Mouse (Mus musculus) neural tube, embryonic 14.5 days (tissue): ENCODE data around the gene Edc4. TPM values are rescaled to one million over a fixed set of nuclear protein-coding genes. Genes with fewer than 3 reads are reported as not detected.

Source experiments
- ATAC-seq: fragments of 200-750 bp; cut with Nextera tagmentation; 2 replicates; pipeline ENCODE4 v1.8.0; 2017; ENCODE audit warnings: low read depth, mild to moderate bottlenecking, moderate TSS enrichment, moderate library complexity
- H3K27ac ChIP-seq: fragments of 300-500 bp; sonication (generic); 2 replicates; pipeline ENCODE4 v1.5.1; 2014; ENCODE audit warnings: low read depth, mild to moderate bottlenecking, control low read depth, low read length, moderate library complexity, mixed read lengths
- H3K27me3 ChIP-seq: fragments of 300-500 bp; sonication (generic); 2 replicates; pipeline ENCODE4 v1.6.1; 2014; ENCODE audit warnings: low read length; ENCODE audit not compliant: control insufficient read depth, insufficient read depth
- H3K36me3 ChIP-seq: fragments of 300-500 bp; sonication (generic); 2 replicates; pipeline ENCODE4 v1.6.1; 2014; ENCODE audit warnings: low read length, mixed read lengths; ENCODE audit not compliant: control insufficient read depth, insufficient read depth
- H3K4me1 ChIP-seq: fragments of 300-500 bp; sonication (generic); 2 replicates; pipeline ENCODE4 v1.6.1; 2014; ENCODE audit warnings: low read length; ENCODE audit not compliant: control insufficient read depth, insufficient read depth
- H3K4me2 ChIP-seq: fragments of 300-500 bp; sonication (generic); 2 replicates; pipeline ENCODE4 v1.6.1; 2014; ENCODE audit warnings: mild to moderate bottlenecking, low read depth, low read length, control low read depth
- H3K4me3 ChIP-seq: fragments of 300-500 bp; sonication (generic); 2 replicates; pipeline ENCODE4 v1.5.1; 2014; ENCODE audit warnings: low read depth, low read length, control low read depth, mixed read lengths
- H3K9ac ChIP-seq: fragments of 300-500 bp; sonication (generic); replicated peaks from 2 replicates; pipeline ENCODE4 v1.6.1; 2014; ENCODE audit warnings: low read depth, mild to moderate bottlenecking, control low read depth, low read length, mixed read lengths
- H3K9me3 ChIP-seq: fragments of 300-500 bp; sonication (generic); 2 replicates; pipeline ENCODE4 v1.6.1; 2016; ENCODE audit warnings: low read length; ENCODE audit not compliant: control insufficient read depth
- WGBS: fragments of 180-500 bp; shearing (Covaris S2); extraction: QIAGEN DNeasy Blood & Tissue Kit; methylation state at CpG from one replicate; pipeline ENCODE4 v1.1.7; 2014; 5-methylcytosine and 5-hydroxymethylcytosine counted together
- polyA plus RNA-seq: library from polyadenylated mRNA; unstranded; fragments of >200 nt; fragmentation: Nextera tagmentation; extraction: Ambion mirVana; gene quantifications from 2 replicates; pipeline ENCODE4 v1.2.1, GENCODE M21; 2014

The Edc4 gene
- polyA plus RNA-seq, 1 experiment from 2014 or later = 38.3 TPM

GRCm38 (mm10) chr8:105860143-105860981 is 20.3 kb upstream of the Edc4 start, which contains the start of gene Nutf2:
Gene Nutf2 (plus strand): TSS chr8:105860580.
- peak within 1 kb of the TSS; percentile 90 for H3K4me3 ChIP-seq
- H3K9me3 ChIP-seq = no peaks in the 10 kb centered on the region
- H3K27me3 ChIP-seq = no peaks in the 10 kb centered on the region
- H3K36me3 ChIP-seq = no peaks in the 10 kb centered on the region
- peaks cover 44% of the 10 kb centered on the region for H3K4me1 ChIP-seq
- H3K27ac ChIP-seq = peak within 1 kb of the TSS; percentile 74
- ATAC-seq = peak; percentile 97
- peak within 1 kb of the TSS; percentile 87 for H3K4me2 ChIP-seq
- peak within 1 kb of the TSS; percentile 75 for H3K9ac ChIP-seq
- WGBS = under 1% methylated on average over 57 of the region's 59 CpGs

- Histone ChIP-seq H3K9ac (peak overlapping the region; percentile 75), H3K9me3 (no peaks in the 10 kb centered on the region), H3K27ac (no peak overlapping the region), H3K36me3 (peaks cover 5% of the 10 kb centered on the region), H3K4me2 (peak overlapping the region; percentile 87), H3K4me3 (peak overlapping the region; percentile 90), H3K27me3 (no peaks in the 10 kb centered on the region), H3K4me1 (peaks cover 32% of the 10 kb centered on the region)
- no peak for ATAC-seq
- WGBS = 0% methylated on average over 1 of the region's 1 CpGs
Observed at GRCm38 (mm10) chr8:105861951-105862350, 18.7 kb upstream of the Edc4 start.

- no peak for ATAC-seq
- Histone ChIP-seq H3K27me3 (no peaks in the 10 kb centered on the region), H3K4me3 (no peak overlapping the region), H3K9me3 (no peaks in the 10 kb centered on the region), H3K36me3 (peaks cover 17% of the 10 kb centered on the region), H3K4me2 (no peak overlapping the region), H3K4me1 (peaks cover 13% of the 10 kb centered on the region), H3K9ac (no peak overlapping the region), H3K27ac (no peak overlapping the region)
- 90% methylated on average over 6 of the region's 6 CpGs for WGBS
Observed at GRCm38 (mm10) chr8:105866364-105867029, 14.2 kb upstream of the Edc4 start.

- Histone ChIP-seq H3K4me2 (no peak overlapping the region), H3K36me3 (peaks cover 35% of the 10 kb centered on the region), H3K4me1 (no peaks in the 10 kb centered on the region)
Observed at GRCm38 (mm10) chr8:105874301-105874700, 6.4 kb upstream of the Edc4 start.

DNA sequence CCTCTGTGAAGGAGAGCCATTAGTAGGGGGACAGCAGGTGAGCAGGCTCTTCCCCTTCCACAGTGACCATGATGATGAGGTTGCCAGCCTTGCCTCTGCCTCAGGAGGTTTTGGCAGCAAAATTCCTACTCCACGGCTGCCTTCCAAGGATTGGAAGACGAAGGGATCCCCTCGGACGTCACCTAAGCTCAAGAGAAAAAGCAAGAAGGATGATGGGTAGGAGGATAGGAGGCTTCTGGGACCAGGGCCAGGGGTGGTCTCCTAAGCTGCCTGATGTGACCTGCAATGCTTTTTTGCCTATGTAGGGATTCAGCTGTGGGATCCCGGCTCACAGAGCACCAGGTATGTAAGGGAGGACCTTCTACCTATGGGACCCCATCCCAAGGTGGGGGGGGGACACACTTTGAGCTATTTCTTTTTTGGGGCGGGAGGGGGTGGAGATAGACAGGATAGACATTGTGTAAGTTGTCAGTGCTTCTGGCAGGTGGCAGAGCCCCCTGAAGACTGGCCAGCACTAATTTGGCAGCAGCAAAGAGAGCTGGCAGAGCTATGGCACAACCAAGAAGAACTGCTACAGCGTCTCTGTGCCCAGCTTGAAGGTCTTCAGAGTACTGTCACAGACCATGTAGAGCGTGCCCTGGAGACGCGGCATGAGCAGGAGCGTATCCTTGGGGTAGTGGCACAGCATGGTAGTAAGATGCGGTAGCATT is 9.2 kb downstream of the Edc4 start:
- Histone ChIP-seq H3K27ac (no peak overlapping the region), H3K9ac (no peak overlapping the region), H3K4me1 (no peaks in the 10 kb centered on the region), H3K4me2 (no peak overlapping the region), H3K9me3 (no peaks in the 10 kb centered on the region), H3K36me3 (peaks cover 67% of the 10 kb centered on the region), H3K4me3 (no peak overlapping the region), H3K27me3 (no peaks in the 10 kb centered on the region)
- 95% methylated on average over 12 of the region's 12 CpGs for WGBS
- no peak for ATAC-seq

More at GRCm38 (mm10) chr8:105874301-105874700, 6.4 kb upstream of the Edc4 start:
- no peak overlapping the region for H3K27ac ChIP-seq
- H3K9me3 ChIP-seq = no peaks in the 10 kb centered on the region
- no peak for ATAC-seq
- H3K27me3 ChIP-seq = no peaks in the 10 kb centered on the region
- H3K4me3 ChIP-seq = no peak overlapping the region
- no peak overlapping the region for H3K9ac ChIP-seq
- 83% methylated on average over 6 of the region's 6 CpGs for WGBS

GRCm38 (mm10) chr8:105890870-105891269 is 10.2 kb downstream of the Edc4 start:
- ATAC-seq = no peak
- Histone ChIP-seq H3K9ac (no peak overlapping the region), H3K27me3 (no peaks in the 10 kb centered on the region), H3K9me3 (no peaks in the 10 kb centered on the region), H3K4me1 (no peaks in the 10 kb centered on the region), H3K4me2 (no peak overlapping the region), H3K4me3 (no peak overlapping the region), H3K27ac (no peak overlapping the region), H3K36me3 (peaks cover 58% of the 10 kb centered on the region)
- 73% methylated on average over 6 of the region's 6 CpGs for WGBS

DNA sequence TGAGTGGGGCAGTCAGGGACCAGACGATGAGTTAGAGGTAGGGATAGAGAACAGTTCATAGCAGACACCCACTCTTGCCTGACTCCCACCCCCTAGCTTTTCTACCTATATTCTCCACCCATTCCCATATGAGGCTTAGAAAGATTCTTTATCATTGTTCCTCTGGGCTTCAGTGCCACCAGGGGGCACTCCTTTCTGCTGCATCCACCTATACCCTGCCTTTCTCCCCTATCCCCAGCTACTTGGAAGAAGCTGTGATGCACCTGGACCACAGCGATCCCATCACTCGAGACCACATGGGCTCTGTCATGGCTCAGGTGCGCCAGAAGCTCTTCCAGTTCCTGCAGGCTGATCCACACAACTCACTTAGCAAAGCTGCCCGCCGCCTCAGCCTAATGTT is 11.8 kb downstream of the Edc4 start:
- no peak overlapping the region for H3K9ac ChIP-seq
- peaks cover 42% of the 10 kb centered on the region for H3K36me3 ChIP-seq

GRCm38 (mm10) chr8:105893339-105893738 is 12.7 kb downstream of the Edc4 start, which contains the start of gene Nrn1l:
Gene Nrn1l (plus strand): TSS chr8:105893567.
- no peaks in the 10 kb centered on the region for H3K9me3 ChIP-seq
- no peak within 1 kb of the TSS for H3K9ac ChIP-seq
- no peaks in the 10 kb centered on the region for H3K4me1 ChIP-seq
- ATAC-seq = peak; percentile 92
- peaks cover 33% of the 10 kb centered on the region for H3K36me3 ChIP-seq
- 3% methylated on average over 11 of the region's 11 CpGs for whole genome bisulfite sequencing
- no peak within 1 kb of the TSS; the same call in 1 of the 2 replicates for H3K4me2 ChIP-seq
- no peaks in the 10 kb centered on the region for H3K27me3 ChIP-seq
- no peak within 1 kb of the TSS for H3K4me3 ChIP-seq
- peak within 1 kb of the TSS; percentile 44; the same call in 1 of the 2 replicates for H3K27ac ChIP-seq

More for the DNA sequence above, 11.8 kb downstream of the Edc4 start:
- Histone ChIP-seq H3K9me3 (no peaks in the 10 kb centered on the region), H3K27ac (no peak overlapping the region), H3K27me3 (no peaks in the 10 kb centered on the region), H3K4me1 (no peaks in the 10 kb centered on the region), H3K4me2 (no peak overlapping the region), H3K4me3 (no peak overlapping the region)
- 83% methylated on average over 6 of the region's 6 CpGs for WGBS
- ATAC-seq = no peak
